8 mouse cellular contexts compared by ENCODE assay signal in the genomic region with DNA sequence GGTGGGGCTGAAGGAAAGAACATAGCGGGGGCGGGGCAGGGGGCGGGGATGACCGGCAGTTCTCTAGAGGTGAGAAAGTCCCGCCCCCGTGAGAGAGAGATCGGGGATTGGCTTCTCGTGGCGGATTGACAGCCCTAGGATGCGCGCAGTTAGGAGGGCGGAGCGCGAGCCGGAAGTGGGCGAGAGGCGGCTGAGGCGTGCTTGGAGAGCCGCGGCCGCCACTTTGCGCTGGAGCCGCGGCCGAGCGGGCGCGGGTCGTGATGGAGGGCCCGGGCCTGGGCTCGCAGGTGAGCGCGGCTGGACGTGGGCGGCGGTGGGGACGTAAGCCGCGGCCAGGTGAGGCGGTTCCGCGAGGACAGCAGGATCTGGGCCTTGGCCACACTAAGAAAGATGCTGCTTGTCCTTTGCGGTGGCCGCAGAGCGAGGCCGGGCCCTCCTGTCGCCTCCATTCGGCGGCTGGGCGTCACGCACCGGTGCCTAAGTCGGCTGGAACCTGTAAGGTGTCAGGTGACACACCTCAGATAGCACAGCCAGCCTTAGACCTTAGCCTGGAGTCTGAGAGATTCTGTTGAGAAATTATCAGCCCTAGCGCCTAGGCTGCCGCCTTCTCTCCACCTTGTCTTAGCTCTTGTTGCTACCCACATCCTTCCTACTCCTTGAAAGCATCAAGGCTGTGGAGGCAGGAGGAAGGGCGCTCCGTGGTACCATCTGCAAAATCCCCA. TPM values are rescaled to one million over a fixed set of nuclear protein-coding genes. Genes with fewer than 3 reads are reported as not detected.
DNase-seq lines count a peak whose midpoint lies in the region; ATAC-seq and TF ChIP-seq lines count a peak whose summit lies in the region.

A gene (plus strand): TSS at position 153 of the 722 bp plus-strand sequence.

- peak within 1 kb of the TSS; percentile 97 for H3K4me3 ChIP-seq in heart, embryonic 12.5 days
- peak within 1 kb of the TSS; percentile 79 for H3K4me3 ChIP-seq in kidney, postnatal 0 days (replicated peaks; ENCODE audit: low read depth, low read length)
- H3K4me3 ChIP-seq in liver, embryonic 11.5 days (ENCODE audit: low read depth, low read length) = peak within 1 kb of the TSS; percentile 74
- peak within 1 kb of the TSS; percentile 81 for H3K4me3 ChIP-seq in stomach, embryonic 14.5 days (ENCODE audit: low read depth, low read length)

- no peaks in the 10 kb centered on the region for H3K27me3 ChIP-seq in heart, embryonic 12.5 days (replicated peaks)
- H3K27me3 ChIP-seq in kidney, postnatal 0 days (ENCODE audit: insufficient read depth, low read length) = no peaks in the 10 kb centered on the region
- H3K27me3 ChIP-seq in liver, embryonic 11.5 days (replicated peaks; ENCODE audit: control insufficient read depth, insufficient read depth, low read length) = no peaks in the 10 kb centered on the region
- no peaks in the 10 kb centered on the region for H3K27me3 ChIP-seq in stomach, embryonic 14.5 days (ENCODE audit: control insufficient read depth, insufficient read depth, low read length)

- peak; percentile 95 for DNase-seq in CD4-positive helper T cell, adult 2 months (ENCODE audit: low read depth, low spot score)
- DNase-seq in brain, embryonic 18.5 days (ENCODE audit: low read depth, low spot score) = peak; percentile 77
- peak; percentile 97 for DNase-seq in kidney, postnatal 0 days (ENCODE audit: low spot score)
- peak; percentile 88 for DNase-seq in liver, embryonic 11.5 days (ENCODE audit: low spot score)
- DNase-seq in naive thymus-derived CD4-positive, alpha-beta T cell, adult 2 months (ENCODE audit: low read depth) = peak; percentile 96

- H3K9me3 ChIP-seq in heart, embryonic 12.5 days (replicated peaks) = no peaks in the 10 kb centered on the region
- H3K9me3 ChIP-seq in kidney, postnatal 0 days (replicated peaks; ENCODE audit: low read length) = no peaks in the 10 kb centered on the region
- no peaks in the 10 kb centered on the region for H3K9me3 ChIP-seq in liver, embryonic 11.5 days (ENCODE audit: control insufficient read depth, low read length)
- no peaks in the 10 kb centered on the region for H3K9me3 ChIP-seq in stomach, embryonic 14.5 days (ENCODE audit: control insufficient read depth, low read depth, low read length)

- TF ChIP-seq CTCF in kidney, postnatal 0 days (IDR thresholded peaks at IDR 0.05; ENCODE audit: low read depth) = no peak

- H3K9ac ChIP-seq in heart, embryonic 12.5 days = peak within 1 kb of the TSS; percentile 90
- H3K9ac ChIP-seq in kidney, postnatal 0 days (ENCODE audit: low read depth, low read length) = peak within 1 kb of the TSS; percentile 62
- peak within 1 kb of the TSS; percentile 83 for H3K9ac ChIP-seq in liver, embryonic 11.5 days (ENCODE audit: low read depth, low read length)
- H3K9ac ChIP-seq in stomach, embryonic 14.5 days (replicated peaks; ENCODE audit: low read depth, low read length) = peak within 1 kb of the TSS; percentile 74

- peak within 1 kb of the TSS; percentile 82 for H3K4me2 ChIP-seq in heart, embryonic 12.5 days
- peak within 1 kb of the TSS; percentile 71 for H3K4me2 ChIP-seq in kidney, postnatal 0 days (ENCODE audit: low read length)
- H3K4me2 ChIP-seq in liver, embryonic 11.5 days = peak within 1 kb of the TSS; percentile 66
- H3K4me2 ChIP-seq in stomach, embryonic 14.5 days (replicated peaks; ENCODE audit: low read depth, low read length) = peak within 1 kb of the TSS; percentile 61

- under 1% methylated on average over 49 of the region's 57 CpGs for WGBS in heart, embryonic 12.5 days
- WGBS in kidney, postnatal 0 days = under 1% methylated on average over 52 of the region's 57 CpGs
- under 1% methylated on average over 57 of the region's 57 CpGs for WGBS in liver, embryonic 11.5 days
- WGBS in stomach, embryonic 14.5 days = under 1% methylated on average over 57 of the region's 57 CpGs

- peak; percentile 98 for ATAC-seq in erythroid progenitor cell, adult 5-6 weeks (replicated peaks; ENCODE audit: low FRiP score, poor library complexity, severe bottlenecking)
- ATAC-seq in heart, embryonic 12.5 days (ENCODE audit: insufficient number of reproducible peaks, low FRiP score) = peak; percentile 99
- peak; percentile 100 for ATAC-seq in kidney, postnatal 0 days (replicated peaks; ENCODE audit: low FRiP score, low read depth)
- peak; percentile 99 for ATAC-seq in liver, embryonic 11.5 days (replicated peaks; ENCODE audit: low FRiP score)
- peak; percentile 99 for ATAC-seq in stomach, embryonic 14.5 days (ENCODE audit: insufficient number of reproducible peaks, insufficient read depth, low FRiP score, low read depth)

- H3K4me1 ChIP-seq in heart, embryonic 12.5 days (replicated peaks) = peaks cover 9% of the 10 kb centered on the region
- 0 out of 2 replicates have a peak, but pooled peaks cover 6% of the 10 kb centered on the region for H3K4me1 ChIP-seq in kidney, postnatal 0 days (replicated peaks; ENCODE audit: insufficient read depth, low read length)
- H3K4me1 ChIP-seq in liver, embryonic 11.5 days (replicated peaks; ENCODE audit: control insufficient read depth, insufficient read depth, low read length) = peaks cover 11% of the 10 kb centered on the region
- peaks cover 9% of the 10 kb centered on the region; the same call in 1 of the 2 replicates for H3K4me1 ChIP-seq in stomach, embryonic 14.5 days (ENCODE audit: control insufficient read depth, insufficient read depth, low read length)

- H3K36me3 ChIP-seq in heart, embryonic 12.5 days = 0 out of 2 replicates have a peak, but pooled peaks cover 5% of the 10 kb centered on the region
- no peaks in the 10 kb centered on the region for H3K36me3 ChIP-seq in kidney, postnatal 0 days (ENCODE audit: insufficient read depth, low read length)
- H3K36me3 ChIP-seq in liver, embryonic 11.5 days (ENCODE audit: control insufficient read depth, insufficient read depth, low read length) = no peaks in the 10 kb centered on the region
- H3K36me3 ChIP-seq in stomach, embryonic 14.5 days (ENCODE audit: control insufficient read depth, insufficient read depth, low read length) = no peaks in the 10 kb centered on the region

- peak within 1 kb of the TSS; percentile 75 for H3K27ac ChIP-seq in heart, embryonic 12.5 days (ENCODE audit: poor library complexity, severe bottlenecking)
- H3K27ac ChIP-seq in kidney, postnatal 0 days = peak within 1 kb of the TSS; percentile 91
- 0 out of 2 replicates have a peak within 1 kb of the TSS, but pooled peaks have one; percentile 6 for H3K27ac ChIP-seq in liver, embryonic 11.5 days (ENCODE audit: low read depth, low read length)
- H3K27ac ChIP-seq in stomach, embryonic 14.5 days (ENCODE audit: low read length) = peak within 1 kb of the TSS; percentile 78

RNA-seq across cellular contexts. Expression of the gene that starts here (rescaled TPM):
- total RNA-seq in erythroid progenitor cell, adult 5-6 weeks (2015; ENCODE audit: low replicate concordance) = 10.1 and 19.7 TPM in 2 replicates
- total RNA-seq in erythroid progenitor cell, adult 5-6 weeks (2017; ENCODE audit: low replicate concordance) = 7.7 and 11.7 TPM in 2 replicates
- polyA plus RNA-seq in heart, embryonic 12.5 days (2016; fragmentation: Nextera tagmentation; extraction: Ambion mirVana) = 36.1 and 41.9 TPM in 2 replicates
- polyA plus RNA-seq in kidney, postnatal 0 days (2015; fragmentation: Nextera tagmentation; extraction: Ambion mirVana) = 43.2 and 45.2 TPM in 2 replicates
- 32.1 and 34.3 TPM in 2 replicates for polyA plus RNA-seq in liver, embryonic 11.5 days (2014; fragmentation: Nextera tagmentation; extraction: Ambion mirVana)
- 34.6 and 38.0 TPM in 2 replicates for polyA plus RNA-seq in stomach, embryonic 14.5 days (2014; fragmentation: Nextera tagmentation; extraction: Ambion mirVana)

Comparison
In these comparisons a context has a peak if more than half of its experiments do, and no peak if none do; other contexts are left out.
1. Peak in every context shown above with its lines: DNase-seq, ATAC-seq, H3K4me3 ChIP-seq and H3K27ac ChIP-seq.
2. H3K27ac ChIP-seq: peak in every context shown above with its lines; median percentile 91 in kidney, postnatal 0 days; 78 in stomach, embryonic 14.5 days; 75 in heart, embryonic 12.5 days; 6 in liver, embryonic 11.5 days.